Mouse (Mus musculus) thymus, postnatal 10 days (tissue): ENCODE measurements around the gene Olfr558.

Experiments used
- DNase-seq, 2 experiments: peaks; one replicate each; pipeline ENCODE4 v3.0.0; 2021; ENCODE audit warnings: low spot score in 2 of 2

The Olfr558 gene

DNA sequence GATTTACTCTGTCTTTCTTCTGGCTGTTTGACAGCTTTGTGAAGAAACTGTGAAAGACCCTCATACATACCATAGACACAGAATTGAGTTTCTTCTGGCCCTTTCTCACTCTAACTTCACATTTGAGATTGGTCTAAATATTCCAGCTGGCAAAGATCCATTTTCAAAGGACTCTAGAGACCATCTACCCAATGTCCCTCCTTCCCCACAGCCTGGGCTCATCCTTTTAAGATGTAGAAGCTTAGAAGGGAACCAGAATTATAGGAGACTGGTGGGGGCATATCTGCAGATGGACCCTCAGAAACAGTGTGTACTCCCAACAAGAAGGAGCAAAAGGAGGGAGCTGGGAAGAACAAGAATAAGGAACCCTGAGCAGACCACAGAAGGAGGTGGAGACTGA, at the start of gene Olfr558:
Gene Olfr558, plus strand, starts transcription at position 301 of the 400 bp plus-strand sequence.
- no peak for DNase-seq

DNA sequence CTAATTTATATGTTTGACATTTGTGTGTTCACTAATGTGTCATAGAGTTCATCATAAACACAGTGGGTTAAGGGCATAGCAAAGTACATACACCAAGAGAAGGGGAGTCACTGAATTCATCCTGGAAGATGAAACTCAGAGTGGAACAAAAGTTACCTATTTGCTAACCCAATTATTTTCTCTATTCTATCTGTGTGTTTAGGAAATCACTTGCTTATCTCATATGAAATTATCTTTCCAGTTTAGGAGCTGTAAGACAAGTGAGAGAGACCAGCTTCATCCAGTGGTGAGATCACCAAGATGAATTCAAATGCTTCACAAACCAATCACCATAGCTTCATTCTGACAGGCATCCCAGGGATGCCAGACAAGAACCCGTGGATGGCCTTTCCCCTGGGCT, 43.5 kb upstream of the Olfr558 start, which contains the start of gene Olfr555:
Gene Olfr555, plus strand, starts transcription at position 301 of the 400 bp plus-strand sequence.
- DNase-seq: no peak

DNA sequence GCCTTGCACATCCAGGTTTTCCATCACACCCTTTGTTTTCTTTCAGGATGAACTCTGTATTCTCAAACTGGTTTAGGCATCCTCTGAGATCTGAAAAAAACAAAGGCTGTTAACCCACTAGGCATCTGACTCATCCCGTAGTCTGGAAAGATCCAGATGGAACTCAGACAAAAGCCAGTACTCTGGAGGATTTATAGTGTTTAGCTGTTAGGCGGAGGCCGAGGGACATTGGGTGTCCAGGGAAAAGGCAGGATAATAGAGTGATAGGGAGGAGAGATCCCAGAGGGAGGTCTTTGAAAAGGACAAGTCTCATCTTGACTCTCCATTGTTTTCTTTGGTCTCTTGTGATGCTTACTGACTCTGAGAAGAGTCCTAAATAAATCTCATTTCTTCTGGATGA, 37.4 kb upstream of the Olfr558 start, which contains the start of gene Olfr556:
Gene Olfr556, plus strand, starts transcription at position 301 of the 400 bp plus-strand sequence.
- no peak for DNase-seq

DNA sequence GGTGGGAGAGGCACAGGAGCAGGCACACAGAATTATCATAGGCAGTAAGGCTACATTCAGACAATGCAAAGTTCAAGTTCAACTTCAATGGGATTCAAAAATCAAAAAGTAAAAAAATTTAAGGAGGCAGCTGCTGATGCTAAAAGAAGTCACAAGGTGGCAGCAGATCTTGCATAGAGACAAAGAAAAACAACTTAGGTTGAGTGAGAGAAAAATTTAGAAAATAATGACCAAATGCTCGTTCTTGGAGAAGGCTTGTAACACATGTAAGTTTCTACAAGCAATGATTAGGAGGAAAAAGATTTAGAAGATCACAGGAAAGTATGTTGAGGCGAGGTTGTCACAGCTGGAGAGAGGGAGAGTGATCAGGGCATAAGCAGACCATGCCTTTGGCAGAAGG, 36.6 kb upstream of the Olfr558 start:
- DNase-seq: no peak

DNA sequence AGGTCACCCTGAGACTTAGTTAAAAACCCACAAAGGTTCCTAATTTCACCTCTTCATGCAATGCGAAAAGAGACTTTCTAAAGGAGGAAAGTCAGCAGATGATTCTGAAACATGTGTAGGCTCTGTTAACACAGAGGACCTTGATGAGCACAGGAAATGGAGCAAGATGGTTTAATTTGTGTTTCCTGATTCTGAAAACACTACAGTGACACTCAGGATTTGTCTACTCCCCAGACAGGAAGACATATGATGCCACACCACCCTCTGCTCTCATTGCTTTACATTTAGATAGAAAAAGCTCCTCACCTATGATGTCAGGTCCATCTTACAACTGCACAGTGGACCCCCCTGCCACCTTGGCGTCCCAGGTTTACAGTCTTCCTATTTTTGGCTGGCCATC, 25.8 kb upstream of the Olfr558 start:
- DNase-seq: no peak

DNA sequence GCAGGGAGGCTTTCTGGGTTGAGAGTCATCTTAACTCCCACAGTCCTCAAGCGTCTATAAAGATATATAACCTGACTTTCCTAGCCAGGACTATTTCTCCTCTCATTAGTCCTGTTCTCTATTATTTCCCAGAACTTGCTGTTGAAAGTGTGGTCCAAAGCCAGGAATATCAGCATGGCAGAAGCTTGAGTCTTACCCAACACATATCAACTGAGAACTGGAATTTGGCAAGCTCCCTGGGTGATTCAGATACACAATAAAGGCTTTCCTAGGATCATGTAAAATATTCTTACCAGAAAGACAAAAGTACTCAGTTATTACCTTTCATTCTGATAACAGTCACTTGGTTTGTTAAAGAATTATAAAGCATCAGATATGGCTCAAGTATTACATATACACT, 20.1 kb upstream of the Olfr558 start:
- no peak for DNase-seq

DNA sequence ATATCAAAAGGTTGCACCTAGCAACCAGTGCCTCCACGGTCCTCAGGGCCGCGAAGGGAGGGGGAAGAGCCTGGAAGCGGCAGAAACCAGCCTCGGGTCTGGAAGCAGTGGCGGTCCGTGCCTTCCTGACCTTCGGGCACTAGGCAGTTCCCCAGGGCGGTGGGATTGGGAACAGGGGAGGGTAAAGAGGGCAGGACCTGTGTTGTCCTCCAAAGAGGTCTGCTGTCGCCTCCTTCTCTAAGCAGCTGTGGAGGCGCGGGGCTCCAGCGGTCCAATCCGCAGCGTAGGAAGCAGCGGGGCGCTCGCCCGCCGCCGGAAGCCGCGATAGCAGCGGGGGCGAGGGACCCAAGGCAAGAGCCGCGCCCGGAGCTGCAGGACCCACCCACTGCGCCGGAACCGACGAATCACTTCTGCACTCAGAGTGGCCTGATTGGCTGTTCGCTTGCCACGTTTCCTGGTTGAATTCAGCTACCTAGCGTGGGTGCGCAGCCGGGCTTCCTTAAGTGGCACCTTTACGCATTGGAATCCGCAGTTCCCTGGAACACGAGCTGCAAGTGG, 15.0 kb upstream of the Olfr558 start, which contains the start of gene Trim68:
Gene Trim68, minus strand, starts transcription at position 384 of the 558 bp plus-strand sequence.
- DNase-seq: peak; percentile 90 to 91

DNA sequence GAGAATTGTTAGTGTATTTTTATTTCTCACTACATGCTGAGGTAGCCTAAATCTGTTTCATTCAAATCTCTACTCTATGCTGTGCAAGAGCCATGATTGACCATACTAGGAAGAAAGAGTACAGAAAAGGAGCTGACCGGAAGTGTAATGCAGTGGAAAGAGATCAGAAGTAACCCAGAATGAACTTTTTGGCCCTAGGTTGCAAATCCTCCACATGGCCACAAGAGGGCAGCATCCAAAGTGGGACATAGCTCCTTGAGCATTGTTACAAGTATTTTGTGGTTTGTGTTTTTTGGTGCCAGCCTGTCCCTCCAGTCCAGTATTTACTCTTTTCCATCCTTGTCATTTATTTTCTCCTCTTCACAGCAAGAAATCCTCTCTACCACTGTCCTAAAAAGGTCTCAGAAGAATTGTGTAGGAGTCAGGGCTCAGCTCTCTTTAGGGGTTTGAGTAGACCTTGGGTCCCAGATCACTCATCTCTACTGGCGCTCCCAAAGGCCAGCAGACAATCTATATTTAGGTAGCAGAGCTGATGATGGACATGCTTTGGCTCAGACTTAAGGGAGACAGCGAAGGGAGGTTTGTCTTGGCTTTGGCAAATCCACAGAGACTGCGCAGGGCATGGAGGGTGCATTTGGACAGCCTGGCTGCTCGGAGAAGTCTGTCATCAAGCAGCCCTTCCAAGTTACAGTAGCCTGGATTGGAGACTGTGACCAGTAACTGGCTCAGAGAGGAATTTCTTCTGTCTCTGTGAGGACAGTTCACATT, 6.5 kb upstream of the Olfr558 start, which contains the start of gene Olfr557:
Gene Olfr557, plus strand, starts transcription at position 553 of the 768 bp plus-strand sequence.
- DNase-seq: peak in 1 of 2 experiments; percentile 35

DNA sequence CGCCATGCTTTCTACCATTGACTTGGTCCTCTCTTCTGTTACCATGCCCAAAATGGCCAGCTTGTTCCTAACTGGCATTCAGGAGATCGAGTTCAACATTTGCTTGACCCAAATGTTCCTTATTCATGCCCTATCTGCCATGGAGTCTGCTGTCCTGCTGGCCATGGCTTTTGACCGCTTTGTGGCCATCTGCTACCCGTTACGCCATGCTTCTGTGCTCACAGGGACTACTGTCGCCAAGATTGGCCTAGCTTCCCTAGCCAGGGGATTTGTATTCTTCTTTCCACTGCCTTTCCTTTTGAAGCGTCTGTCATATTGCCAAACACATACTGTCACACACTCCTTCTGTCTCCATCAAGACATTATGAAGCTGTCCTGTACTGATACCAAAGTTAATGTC, 3.6 kb upstream of the Olfr558 start:
- DNase-seq: no peak

DNA sequence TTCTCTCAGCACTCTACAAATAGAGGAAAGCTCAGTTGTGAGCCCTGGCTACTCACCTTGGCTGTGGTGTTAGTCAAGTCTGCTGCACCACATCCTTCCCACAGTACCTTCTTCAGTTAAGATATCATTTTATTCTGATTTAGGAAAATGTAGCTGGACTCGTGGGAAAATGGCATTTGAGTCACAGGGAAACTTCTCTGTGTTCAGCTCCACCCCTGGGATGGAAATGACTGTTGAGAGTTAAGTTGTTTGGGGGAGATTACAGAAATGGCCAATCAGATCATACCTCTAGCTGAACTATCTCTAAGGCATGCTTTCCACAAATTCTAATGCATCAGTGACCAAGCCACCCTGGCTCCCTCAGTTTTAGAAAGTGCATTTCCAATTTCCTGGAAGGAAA, 17.0 kb downstream of the Olfr558 start, which contains the start of gene Olfr33:
Gene Olfr33, minus strand, starts transcription at position 101 of the 400 bp plus-strand sequence.
- DNase-seq: no peak

DNA sequence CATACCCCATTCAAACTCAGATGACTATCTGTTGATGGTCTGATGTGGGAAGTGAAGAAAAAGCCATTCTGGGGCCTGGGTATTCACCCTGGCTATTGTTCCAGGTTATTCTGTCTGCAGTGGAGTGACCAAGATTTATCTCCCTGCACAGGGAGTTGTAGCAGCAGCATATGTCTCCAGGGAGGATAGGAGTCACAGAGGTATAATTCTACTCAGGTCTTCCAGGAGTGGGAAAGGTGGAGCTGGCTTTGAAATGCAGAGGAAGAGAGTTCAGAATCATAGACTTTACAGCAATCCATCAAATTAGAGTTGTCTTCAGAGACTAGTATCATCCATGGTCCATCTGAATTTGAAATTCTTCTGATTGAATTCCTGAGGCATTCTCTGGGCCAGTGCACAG, 25.4 kb downstream of the Olfr558 start, which contains the start of gene Olfr559:
Gene Olfr559, minus strand, starts transcription at position 101 of the 400 bp plus-strand sequence.
- DNase-seq: no peak

DNA sequence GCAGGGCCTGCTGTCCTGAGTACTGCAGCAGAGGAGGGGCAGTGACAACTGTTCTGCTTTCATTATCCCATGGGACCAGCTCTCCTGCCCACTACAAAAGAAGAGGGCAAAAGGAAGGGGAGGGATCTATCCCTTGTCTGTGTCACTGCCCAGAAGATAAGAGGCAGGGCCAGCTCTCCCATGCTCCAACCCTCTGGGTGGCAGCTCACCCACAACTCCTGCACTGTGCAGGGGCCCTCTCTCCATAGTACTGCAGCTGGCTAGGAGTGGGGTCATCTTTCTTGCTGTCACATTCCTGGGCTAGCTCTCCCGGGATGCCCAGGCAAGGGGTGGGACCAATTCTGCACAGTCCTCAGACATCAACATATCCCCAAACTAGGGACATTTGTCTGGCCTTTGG, 31.8 kb downstream of the Olfr558 start:
- DNase-seq: no peak

DNA sequence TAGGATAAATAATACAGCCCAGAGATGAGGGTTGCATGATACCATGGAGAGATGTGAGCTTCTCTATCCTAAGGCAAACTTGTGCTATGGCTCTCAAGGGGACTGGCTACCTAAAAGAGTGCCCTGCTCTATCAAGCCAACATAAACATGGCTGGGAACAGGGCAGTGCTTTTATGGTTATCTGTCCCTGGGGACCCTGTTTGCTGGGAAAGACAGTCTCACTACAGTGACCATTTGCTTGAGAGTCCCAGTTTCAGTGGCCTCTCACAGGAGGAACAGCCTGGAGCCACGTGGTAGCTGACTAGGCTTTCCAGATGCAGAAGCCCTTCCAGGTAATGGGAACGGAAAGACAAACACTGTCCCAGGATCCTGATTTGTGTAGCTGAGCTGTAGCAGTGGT, 35.7 kb downstream of the Olfr558 start:
- no peak for DNase-seq

DNA sequence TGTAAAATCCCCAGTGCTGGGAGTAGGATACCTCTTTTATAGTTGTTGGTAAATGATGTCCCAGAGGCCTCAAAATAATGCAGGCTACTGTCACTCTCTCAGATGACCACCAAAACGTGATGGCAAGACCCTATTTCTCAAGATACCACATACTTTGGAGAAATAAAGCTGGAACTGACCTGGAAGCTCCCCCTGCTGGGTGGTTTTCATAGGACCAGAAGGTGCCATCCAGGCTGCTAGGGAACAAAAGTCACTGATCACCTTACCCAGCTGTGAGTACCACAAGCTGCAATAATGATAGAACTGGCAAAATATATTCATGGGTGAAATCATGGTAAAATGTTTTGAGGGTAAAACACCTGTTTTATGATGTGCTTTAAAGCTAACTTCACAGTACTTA, 50.1 kb downstream of the Olfr558 start:
- no peak for DNase-seq

DNA sequence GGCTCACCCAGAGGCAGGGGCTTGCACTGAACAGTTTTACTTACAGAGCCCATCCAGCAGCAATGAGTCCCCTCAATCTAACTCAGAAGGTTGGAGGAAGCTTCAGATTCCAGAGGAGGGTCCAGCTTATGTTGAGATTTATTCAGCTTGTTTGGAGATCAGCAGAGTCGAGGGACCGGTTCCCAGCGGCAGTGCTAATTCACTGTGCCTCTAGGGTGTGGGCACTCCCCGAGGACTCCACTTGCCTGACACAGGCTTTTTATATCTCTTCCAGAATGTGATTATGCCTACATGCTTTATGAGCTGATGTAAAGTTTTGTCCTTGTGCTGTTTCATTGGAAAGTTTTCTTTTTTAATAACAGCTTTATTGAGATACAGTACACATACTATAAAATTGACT, 57.3 kb downstream of the Olfr558 start, which contains the start of the genes Olfr560 and Olfr78:
Gene Olfr560, minus strand, starts transcription at position 101 of the 400 bp plus-strand sequence.
Gene Olfr78, minus strand, starts transcription at position 206 of the 400 bp plus-strand sequence.
- no peak for DNase-seq
